Mouse (Mus musculus) mature B cell (primary cell): ENCODE data around the gene Ndufb2.

Source experiments
- in situ Hi-C: fragments of 300-500 bp; cut with MboI; formaldehyde crosslinking; loops from 2 replicates; pipeline ENCODE4 v1.14.3; 2019

Gene Ndufb2

DNA sequence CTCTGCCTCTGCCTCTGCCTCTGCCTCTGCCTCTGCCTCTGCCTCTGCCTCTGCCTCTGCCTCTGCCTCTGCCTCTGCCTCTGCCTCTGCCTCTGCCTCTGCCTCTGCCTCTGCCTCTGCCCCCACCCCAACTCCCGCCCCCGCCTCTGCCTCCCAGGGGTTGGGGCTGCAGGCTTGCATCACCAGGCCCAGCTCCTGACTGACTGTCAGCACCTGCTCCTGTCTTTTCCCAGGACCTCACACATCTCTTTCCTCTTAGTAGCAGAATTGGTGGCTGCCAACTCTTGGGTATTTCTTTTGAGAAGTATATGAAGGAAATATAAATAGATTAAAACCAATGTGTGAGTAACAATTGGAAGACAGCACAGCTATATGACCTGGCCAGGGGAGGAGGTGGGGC lies 11.8 kb upstream of the Ndufb2 start:
- in situ Hi-C loops, result no loop called here

DNA sequence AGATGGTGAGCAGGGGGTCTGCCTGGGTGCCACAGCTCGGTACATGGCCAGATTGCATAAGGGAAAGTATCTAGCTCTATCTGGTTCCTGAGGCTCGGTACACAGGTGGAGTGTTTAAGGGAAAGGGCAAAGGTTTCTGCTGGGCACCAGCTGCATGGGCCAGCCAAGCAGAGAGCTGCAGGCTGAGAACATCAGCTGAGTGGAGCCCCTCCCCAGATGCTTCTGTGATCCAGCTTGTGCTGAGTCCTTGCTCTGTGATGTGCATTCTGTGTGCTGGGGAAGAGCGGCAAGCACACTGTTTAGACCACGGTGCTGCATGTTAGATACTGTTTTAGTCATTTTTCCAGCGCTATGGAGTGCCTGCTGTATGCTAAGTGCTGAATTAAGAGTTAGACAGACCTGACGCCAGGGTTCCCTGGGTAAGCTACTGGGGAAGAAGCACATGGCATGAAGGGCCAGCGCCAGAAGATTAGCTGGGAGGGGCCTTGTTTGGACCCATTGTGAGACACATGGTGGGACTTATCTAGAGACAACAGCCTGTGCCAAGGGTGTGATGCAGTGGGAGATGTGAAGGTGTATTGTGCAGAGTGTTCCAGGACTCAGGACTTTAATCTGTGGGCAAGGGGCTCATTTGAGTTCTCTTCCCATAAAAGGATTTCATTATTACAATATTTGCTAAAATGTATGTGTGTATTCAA lies 11.1 kb upstream of the Ndufb2 start:
- in situ Hi-C loops, result no loop called here

- in situ Hi-C loops, result no loop called here
Observed at GRCm38 (mm10) chr6:39585517-39585916, 6.9 kb upstream of the Ndufb2 start, which contains the start of gene Gm42420. Gene Gm42420 (plus strand): TSS chr6:39585753.

DNA sequence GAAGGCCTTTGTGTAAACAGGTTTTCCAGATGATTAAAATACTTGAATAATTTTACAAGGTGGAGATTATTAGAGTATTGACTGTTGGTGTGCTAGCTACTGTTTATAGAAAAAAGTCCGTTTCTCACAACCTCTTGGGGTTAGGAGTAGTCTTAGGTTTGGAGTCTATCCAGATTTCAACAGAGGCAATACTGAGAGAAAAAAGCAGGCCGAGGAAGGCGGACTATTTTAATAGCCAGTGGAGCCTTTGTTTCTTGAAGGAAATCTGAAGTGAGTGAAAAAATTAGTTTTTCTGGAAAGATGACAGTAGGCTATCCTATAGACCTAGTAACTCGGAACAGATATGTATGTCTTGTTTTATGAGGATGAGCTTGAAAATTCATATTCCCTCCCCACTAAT lies 893 bp upstream of the Ndufb2 start:
- in situ Hi-C loops, result no loop called here

GRCm38 (mm10) chr6:39600851-39601250 lies 8.5 kb downstream of the Ndufb2 start:
- in situ Hi-C loops, result no loop called here

GRCm38 (mm10) chr6:39601828-39602227 lies 9.5 kb downstream of the Ndufb2 start:
- in situ Hi-C loops, result no loop called here

DNA sequence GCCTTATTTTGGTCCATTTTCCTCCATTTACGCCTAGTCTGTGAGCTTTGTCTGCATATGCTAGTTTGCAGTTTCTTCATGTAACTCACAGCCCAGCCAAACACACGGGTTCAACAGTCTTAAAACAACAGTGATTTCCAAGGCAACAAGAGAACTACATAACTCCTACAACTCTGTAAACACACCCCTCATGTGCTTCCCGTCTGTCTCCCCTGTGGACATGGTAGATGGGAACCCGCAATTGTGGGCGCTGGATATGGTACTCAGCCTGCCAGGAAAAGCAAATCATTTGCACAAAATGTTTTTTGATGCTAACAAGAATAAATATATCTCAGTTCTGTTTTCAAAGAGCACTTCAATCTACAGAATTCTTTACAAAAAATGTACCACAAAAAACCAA lies 12.2 kb downstream of the Ndufb2 start:
- in situ Hi-C loops, result no loop called here

DNA sequence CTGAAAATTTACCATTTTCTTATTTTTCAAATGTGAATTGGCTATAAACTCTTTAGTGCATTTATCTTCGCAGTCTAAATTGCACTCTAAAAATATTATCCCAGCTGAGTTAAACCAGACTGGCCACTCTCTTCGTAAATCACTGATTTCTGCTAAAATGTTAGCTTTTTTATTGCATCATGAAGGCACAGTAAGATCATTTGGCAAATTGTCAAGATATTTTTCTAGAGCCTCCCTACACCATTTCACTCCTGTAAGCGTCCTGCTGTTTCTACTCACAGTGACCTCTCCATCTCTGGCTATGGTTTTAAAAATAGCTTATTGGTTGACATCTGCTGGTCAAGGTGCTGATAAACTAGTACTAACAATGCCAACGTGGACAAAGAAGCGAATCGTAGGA lies 13.7 kb downstream of the Ndufb2 start:
- in situ Hi-C loops, result no loop called here

GRCm38 (mm10) chr6:39606862-39607261 lies 14.5 kb downstream of the Ndufb2 start:
- in situ Hi-C loops, result no loop called here

DNA sequence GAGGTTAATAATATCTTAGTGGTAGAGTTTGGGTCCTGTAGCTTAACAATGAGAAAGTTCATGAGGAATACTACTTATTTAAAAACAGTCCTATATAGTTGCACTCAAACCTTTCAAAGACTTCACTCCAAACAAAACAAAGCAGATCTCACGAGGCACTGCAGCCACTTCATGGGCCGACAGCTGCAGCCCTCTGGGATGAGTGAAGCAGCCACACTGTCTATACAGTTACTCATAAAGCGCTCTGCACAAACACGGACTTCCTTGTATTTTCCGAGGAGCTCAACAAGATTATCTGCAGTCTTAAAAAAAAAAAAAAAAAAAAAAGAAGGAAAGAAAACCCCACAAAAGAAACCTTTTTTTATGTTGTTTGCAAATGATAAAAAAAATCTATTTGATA lies 15.0 kb downstream of the Ndufb2 start:
- in situ Hi-C loops, result no loop called here

GRCm38 (mm10) chr6:39610207-39610606 lies 17.8 kb downstream of the Ndufb2 start:
- in situ Hi-C loops, result no loop called here

GRCm38 (mm10) chr6:39611296-39611695 lies 18.9 kb downstream of the Ndufb2 start:
- in situ Hi-C loops, result no loop called here
